Mouse (Mus musculus) urinary bladder, adult 18-20 months (tissue): Measurements from ENCODE around the gene Sfxn1.

Experiments used
- DNase-seq, 2 experiments: peaks; one replicate each; pipeline ENCODE4 v3.0.0; 2022; ENCODE audit warnings: low spot score in 2 of 2, mixed read lengths in 2 of 2

Sfxn1 gene

GRCm38 (mm10) chr13:54071606-54072331, at the start of gene Sfxn1:
Sfxn1 (plus strand) TSS chr13:54071869.
- DNase-seq: peak; percentile 54 to 59

- no peak for DNase-seq
These were observed 48.4 kb upstream of the Sfxn1 start for GRCm38 (mm10) chr13:54023311-54023710.

- no peak for DNase-seq
These were observed 44.6 kb upstream of the Sfxn1 start for GRCm38 (mm10) chr13:54027079-54027478.

GRCm38 (mm10) chr13:54033653-54034052, 38.0 kb upstream of the Sfxn1 start:
- no peak for DNase-seq

GRCm38 (mm10) chr13:54035541-54035940, 36.1 kb upstream of the Sfxn1 start:
- no peak for DNase-seq

- no peak for DNase-seq
These were observed 33.7 kb upstream of the Sfxn1 start for GRCm38 (mm10) chr13:54037936-54038335.

- no peak for DNase-seq
These were observed 31.4 kb upstream of the Sfxn1 start for GRCm38 (mm10) chr13:54040256-54040655.

- no peak for DNase-seq
These were observed 22.9 kb upstream of the Sfxn1 start for GRCm38 (mm10) chr13:54048679-54049352.

GRCm38 (mm10) chr13:54051641-54052040, 20.0 kb upstream of the Sfxn1 start:
- DNase-seq: no peak

- no peak for DNase-seq
These were observed 16.7 kb upstream of the Sfxn1 start for GRCm38 (mm10) chr13:54054962-54055361.

GRCm38 (mm10) chr13:54055448-54055861, 16.2 kb upstream of the Sfxn1 start, which contains the start of gene Drd1:
Drd1 (minus strand) TSS chr13:54055705.
- peak; percentile 16 to 61 for DNase-seq

- no peak for DNase-seq
These were observed 9.6 kb upstream of the Sfxn1 start for GRCm38 (mm10) chr13:54062068-54062467.

- no peak for DNase-seq
These were observed 8.4 kb upstream of the Sfxn1 start for GRCm38 (mm10) chr13:54063292-54063691.

- DNase-seq: no peak
These were observed 5.5 kb upstream of the Sfxn1 start for GRCm38 (mm10) chr13:54066081-54066746.

GRCm38 (mm10) chr13:54067617-54068166, 4.0 kb upstream of the Sfxn1 start:
- DNase-seq: no peak

GRCm38 (mm10) chr13:54071011-54071410, 658 bp upstream of the Sfxn1 start:
- no peak for DNase-seq

- DNase-seq: peak in 1 of 2 experiments; percentile 8
These were observed 923 bp downstream of the Sfxn1 start for GRCm38 (mm10) chr13:54072526-54073057.

GRCm38 (mm10) chr13:54073066-54073465, 1.4 kb downstream of the Sfxn1 start:
- DNase-seq: peak in 1 of 2 experiments; percentile 25

GRCm38 (mm10) chr13:54073491-54073890, 1.8 kb downstream of the Sfxn1 start:
- DNase-seq: peak in 1 of 2 experiments; percentile 8

- DNase-seq: no peak
These were observed 3.7 kb downstream of the Sfxn1 start for GRCm38 (mm10) chr13:54075416-54075815.

- DNase-seq: no peak
These were observed 4.4 kb downstream of the Sfxn1 start for GRCm38 (mm10) chr13:54076051-54076450.
